Mouse (Mus musculus) CH12.LX (cell line): ENCODE data around the gene Opcml. TPM values are rescaled to one million over a fixed set of nuclear protein-coding genes. Genes with fewer than 3 reads are reported as not detected.

Experiments
- DNase-seq: peaks from one replicate; pipeline ENCODE4 v3.0.0-alpha.2; 2013; ENCODE audit errors: extremely low read depth
- H3K27ac ChIP-seq: 2 replicates; pipeline ENCODE4 v1.5.1; 2012; ENCODE audit warnings: low read depth, mild to moderate bottlenecking, control low read depth, moderate library complexity; ENCODE audit not compliant: insufficient read depth
- H3K27me3 ChIP-seq: replicated peaks from 2 replicates; pipeline ENCODE3; 2012; ENCODE audit warnings: inconsistent platforms
- H3K36me3 ChIP-seq, 2 experiments: replicated peaks in 1 of 2; 2 replicates each; pipeline versions ENCODE3 to v1.6.1; 2012; ENCODE audit warnings: inconsistent platforms in 1 of 2, low read length in 1 of 2, mild to moderate bottlenecking in 1 of 2, mixed read lengths in 1 of 2, moderate library complexity in 1 of 2; ENCODE audit not compliant: control insufficient read depth in 1 of 2, insufficient read depth in 1 of 2
- H3K4me1 ChIP-seq, 2 experiments: 2 replicates each; pipeline ENCODE4 v1.6.1; 2012; ENCODE audit warnings: inconsistent platforms in 1 of 2, moderate library complexity in 1 of 2; ENCODE audit not compliant: insufficient read depth in 2 of 2, control insufficient read depth in 1 of 2
- H3K4me2 ChIP-seq: 2 replicates; pipeline ENCODE4 v1.6.1; 2012; ENCODE audit warnings: low read depth, mild to moderate bottlenecking, control low read depth; ENCODE audit not compliant: poor library complexity, insufficient read depth, severe bottlenecking
- H3K4me3 ChIP-seq, 3 experiments: fragments of 150-350 bp in 1 of 3; sonication (generic) in 1 of 3; replicated peaks in 1 of 3; 2 replicates each; pipeline versions ENCODE3 to v1.5.1; 2011 to 2012; ENCODE audit warnings: low read depth in 2 of 3, low read length in 2 of 3, mild to moderate bottlenecking in 2 of 3, moderate library complexity in 2 of 3, control low read depth in 1 of 3, improper control_type of control experiment in 1 of 3, inconsistent platforms in 1 of 3, mixed read lengths in 1 of 3; ENCODE audit not compliant: poor library complexity in 1 of 3
- H3K79me2 ChIP-seq: replicated peaks from 2 replicates; pipeline ENCODE4 v1.6.1; 2012; ENCODE audit warnings: mild to moderate bottlenecking, moderate library complexity; ENCODE audit not compliant: control insufficient read depth, poor library complexity, insufficient read depth, severe bottlenecking; ENCODE audit errors: extremely low read depth
- H3K9ac ChIP-seq: 2 replicates; pipeline ENCODE4 v1.6.1; 2012; ENCODE audit warnings: low read depth, mild to moderate bottlenecking, control low read depth, moderate library complexity; ENCODE audit not compliant: insufficient read depth
- H3K9me3 ChIP-seq: replicated peaks from 2 replicates; pipeline ENCODE3; 2012; ENCODE audit warnings: low read length, inconsistent platforms, mixed read lengths
- BHLHE40 ChIP-seq: IDR thresholded peaks from 2 replicates; pipeline ENCODE4 v1.6.1; 2011; ENCODE audit warnings: mild to moderate bottlenecking, low read depth, low read length, improper control_type of control experiment
- E2F4 ChIP-seq: IDR thresholded peaks from 2 replicates; pipeline ENCODE4 v1.6.1; 2011; ENCODE audit warnings: low read depth, low read length, improper control_type of control experiment; ENCODE audit not compliant: insufficient replicate concordance
- JUN ChIP-seq: IDR thresholded peaks from 2 replicates; pipeline ENCODE4 v1.6.1; 2011; ENCODE audit warnings: low read depth, mild to moderate bottlenecking, low read length, improper control_type of control experiment, moderate library complexity; ENCODE audit not compliant: insufficient read depth
- MAFK ChIP-seq: IDR thresholded peaks from 2 replicates; pipeline ENCODE4 v1.6.1; 2011; ENCODE audit warnings: low read length, improper control_type of control experiment; ENCODE audit not compliant: insufficient replicate concordance
- MAX ChIP-seq: IDR thresholded peaks from 2 replicates; pipeline ENCODE4 v1.6.1; 2011; ENCODE audit warnings: low read length, improper control_type of control experiment
- MXI1 ChIP-seq: IDR thresholded peaks from 2 replicates; pipeline ENCODE4 v1.6.1; 2011; ENCODE audit warnings: mild to moderate bottlenecking, low read depth, low read length, improper control_type of control experiment
- RCOR1 ChIP-seq: conservative IDR thresholded peaks from 2 replicates; pipeline ENCODE4 v1.6.1; 2012; ENCODE audit warnings: low read depth, mild to moderate bottlenecking, inconsistent platforms, low read length, improper control_type of control experiment
- SIN3A ChIP-seq: IDR thresholded peaks from 2 replicates; pipeline ENCODE4 v1.6.1; 2012; ENCODE audit warnings: low read length, improper control_type of control experiment, inconsistent platforms
- TBP ChIP-seq: conservative IDR thresholded peaks from 2 replicates; pipeline ENCODE4 v1.6.1; 2011; ENCODE audit warnings: low read depth, low read length, improper control_type of control experiment
- TCF12 ChIP-seq: IDR thresholded peaks from 2 replicates; pipeline ENCODE4 v1.6.1; 2014; ENCODE audit warnings: low read depth, mild to moderate bottlenecking, inconsistent platforms, low read length, improper control_type of control experiment
- USF2 ChIP-seq: conservative IDR thresholded peaks from 2 replicates; pipeline ENCODE4 v1.6.1; 2011; ENCODE audit warnings: low read depth, low read length, improper control_type of control experiment
- ZC3H11A ChIP-seq: IDR thresholded peaks from 2 replicates; pipeline ENCODE4 v1.6.1; 2012; ENCODE audit warnings: low read depth, mild to moderate bottlenecking, inconsistent platforms, low read length, improper control_type of control experiment
- ZKSCAN1 ChIP-seq: IDR thresholded peaks from 2 replicates; pipeline ENCODE4 v1.6.1; 2012; ENCODE audit warnings: low read depth, inconsistent platforms, low read length, improper control_type of control experiment, borderline replicate concordance
- ZMIZ1 ChIP-seq: IDR thresholded peaks from 2 replicates; pipeline ENCODE4 v1.6.1; 2012; ENCODE audit warnings: low read depth, mild to moderate bottlenecking, inconsistent platforms, low read length, improper control_type of control experiment
- dilution Hi-C: fragments of 300-500 bp; cut with MboI; formaldehyde crosslinking; loops from 2 replicates; pipeline ENCODE4 v1.14.3; 2020; ENCODE audit warnings: low sequenced_read_pairs; ENCODE audit not compliant: extremely low pct_unique_long_range_greater_than_20kb, extremely low pct_ligation_motif_present
- in situ Hi-C: fragments of 300-500 bp; cut with MboI; formaldehyde crosslinking; loops from 3 replicates; pipeline ENCODE4 v1.14.3; 2019; ENCODE audit warnings: low sequenced_read_pairs, low pct_ligation_motif_present, low pct_unique_long_range_greater_than_20kb, mixed read lengths
- polyA plus RNA-seq: library from polyadenylated mRNA; unstranded; fragments of >175 nt; gene quantifications from 2 replicates; pipeline ENCODE4 v1.2.1, GENCODE M21; 2012; ENCODE audit warnings: low read depth; ENCODE audit not compliant: insufficient read length
- total RNA-seq, 2 experiments: library from RNA; depleted of rRNA; stranded (reverse); fragments of 300-350 nt in 1 of 2; fragments of >200 nt in 1 of 2; gene quantifications; 2 replicates each; pipeline ENCODE4 v1.2.3; 2012 to 2014

The Opcml gene
- total and polyA plus RNA-seq, 3 experiments = 0.34 to 0.60 TPM; not detected in 1

GRCm38 (mm10) chr9:28136614-28137013, 346.0 kb downstream of the Opcml start:
- Histone ChIP-seq H3K4me3 (no peak overlapping the region), H3K27ac (no peak overlapping the region), H3K9ac (no peak overlapping the region), H3K36me3 (no peaks in the 10 kb centered on the region), H3K4me1 (no peaks in the 10 kb centered on the region), H3K9me3 (peaks cover 9% of the 10 kb centered on the region), H3K27me3 (no peaks in the 10 kb centered on the region), H3K79me2 (no peaks in the 10 kb centered on the region), H3K4me2 (no peak overlapping the region)
- TF ChIP-seq SIN3A = no peak
- TF ChIP-seq ZMIZ1 = no peak
- no peak for TF ChIP-seq ZC3H11A
- no peak for TF ChIP-seq ZKSCAN1
- TF ChIP-seq MAFK = no peak
- no peak for TF ChIP-seq USF2
- no peak for TF ChIP-seq E2F4
- no peak for TF ChIP-seq MXI1
- no peak for TF ChIP-seq JUN
- DNase-seq = no peak
- dilution Hi-C loops = no loop called here
- in situ Hi-C loops = no loop called here

GRCm38 (mm10) chr9:28139957-28140597, 349.5 kb downstream of the Opcml start:
- no peaks in the 10 kb centered on the region for H3K4me1 ChIP-seq
- H3K9ac ChIP-seq = no peak overlapping the region
- peaks cover 9% of the 10 kb centered on the region for H3K9me3 ChIP-seq
- H3K27me3 ChIP-seq = no peaks in the 10 kb centered on the region
- no peak overlapping the region for H3K4me3 ChIP-seq
- H3K27ac ChIP-seq = no peak overlapping the region
- DNase-seq = no peak
- in situ Hi-C loops (no loop called here), dilution Hi-C loops (no loop called here)
- TF ChIP-seq MAX = no peak
- no peak for TF ChIP-seq BHLHE40
- TF ChIP-seq TCF12 = no peak
- no peak for TF ChIP-seq TBP
- no peak for TF ChIP-seq SIN3A
- TF ChIP-seq ZC3H11A = no peak
- TF ChIP-seq RCOR1 = no peak
- no peak for TF ChIP-seq USF2
- H3K36me3 ChIP-seq = no peaks in the 10 kb centered on the region
- H3K4me2 ChIP-seq = no peak overlapping the region
- no peaks in the 10 kb centered on the region for H3K79me2 ChIP-seq
